Mouse (Mus musculus) liver, embryonic 11.5 days (tissue): ENCODE measurements around the gene Alox12b. TPM values are rescaled to one million over a fixed set of nuclear protein-coding genes. Genes with fewer than 3 reads are reported as not detected.

Experiments used
- polyA plus RNA-seq: library from polyadenylated mRNA; unstranded; fragments of >200 nt; fragmentation: Nextera tagmentation; extraction: Ambion mirVana; gene quantifications from 2 replicates; pipeline ENCODE4 v1.2.1, GENCODE M21; 2014

The Alox12b gene
- polyA plus RNA-seq, 1 experiment from 2014 or later = not detected

Other genes starting within 250 kb of the Alox12b start
- gene Odf4, start 229.9 kb upstream of the Alox12b start, polyA plus RNA-seq = not detected in 2 replicates
- gene Arhgef15, start 199.5 kb upstream of the Alox12b start, polyA plus RNA-seq = 5.8 and 6.8 TPM in 2 replicates
- 1.4 and 1.7 TPM in 2 replicates for gene Slc25a35, start 188.9 kb upstream of the Alox12b start, polyA plus RNA-seq
- gene Rangrf, start 181.8 kb upstream of the Alox12b start, polyA plus RNA-seq = 94.4 and 97.5 TPM in 2 replicates
- gene Pfas, start 148.5 kb upstream of the Alox12b start, polyA plus RNA-seq = 60.2 and 64.9 TPM in 2 replicates
- gene Ctc1, start 141.1 kb upstream of the Alox12b start, polyA plus RNA-seq = 57.5 and 60.5 TPM in 2 replicates
- gene Aurkb, start 111.3 kb upstream of the Alox12b start, polyA plus RNA-seq = 168 and 170 TPM in 2 replicates
- gene Borcs6, start 97.3 kb upstream of the Alox12b start, polyA plus RNA-seq = 5.9 and 6.6 TPM in 2 replicates
- 39.1 and 43.5 TPM in 2 replicates for gene Tmem107, start 86.2 kb upstream of the Alox12b start, polyA plus RNA-seq
- 47.2 and 56.0 TPM in 2 replicates for gene Vamp2, start 68.5 kb upstream of the Alox12b start, polyA plus RNA-seq
- 6.2 and 6.6 TPM in 2 replicates for gene Per1, start 61.8 kb upstream of the Alox12b start, polyA plus RNA-seq
- gene Hes7, start 36.6 kb upstream of the Alox12b start, polyA plus RNA-seq = 0.55 and 0.59 TPM in 2 replicates
- gene 9130213A22Rik, start 34.4 kb upstream of the Alox12b start, polyA plus RNA-seq = 0.10 and 0.22 TPM in 2 replicates
- gene Aloxe3, start 31.1 kb upstream of the Alox12b start, polyA plus RNA-seq = 0.48 TPM in 1 of 2 replicates, not detected in the other
- gene Alox8, start 40.9 kb downstream of the Alox12b start, polyA plus RNA-seq = 0.12 TPM in 1 of 2 replicates, not detected in the other
- 0.04 and 0.05 TPM in 2 replicates for gene Gucy2e, start 80.0 kb downstream of the Alox12b start, polyA plus RNA-seq
- 14.9 and 17.1 TPM in 2 replicates for gene Cntrob, start 166.8 kb downstream of the Alox12b start, polyA plus RNA-seq
- gene Trappc1, start 167.0 kb downstream of the Alox12b start, polyA plus RNA-seq = 114 and 123 TPM in 2 replicates
- 0.42 and 0.52 TPM in 2 replicates for gene Kcnab3, start 169.3 kb downstream of the Alox12b start, polyA plus RNA-seq
- 4.3 and 5.4 TPM in 2 replicates for gene Rnf227, start 183.5 kb downstream of the Alox12b start, polyA plus RNA-seq
- gene Chd3, start 212.4 kb downstream of the Alox12b start, polyA plus RNA-seq = 13.8 and 17.1 TPM in 2 replicates
- 151 and 178 TPM in 2 replicates for gene Naa38, start 238.5 kb downstream of the Alox12b start, polyA plus RNA-seq
- 19.7 and 19.9 TPM in 2 replicates for gene Cyb5d1, start 238.6 kb downstream of the Alox12b start, polyA plus RNA-seq
- gene Tmem88, start 241.2 kb downstream of the Alox12b start, polyA plus RNA-seq = 20.4 and 26.2 TPM in 2 replicates